Mouse (Mus musculus): ENCODE data around the gene Cyp4a10. TPM values are rescaled to one million over a fixed set of nuclear protein-coding genes. Genes with fewer than 3 reads are reported as not detected.
"Not testable (repeated sequence)": the region's sequence is repeated elsewhere in the genome, so short reads cannot be mapped to it uniquely, and the experiment has no call there.

The Cyp4a10 gene
- total and polyA plus RNA-seq, 3 experiments: not detected

- dilution Hi-C loops (cut with MboI; ENCODE audit: extremely low pct_ligation_motif_present, extremely low pct_unique_long_range_greater_than_20kb, low sequenced_read_pairs): no loop called here
- Histone ChIP-seq H3K4me2 (ENCODE audit: insufficient read depth, low read depth, poor library complexity, severe bottlenecking) (no peak within 1 kb of the TSS), H3K9me3 (replicated peaks; ENCODE audit: low read length) (no peaks in the 10 kb centered on the region)
Observed at GRCm38 (mm10) chr4:115496001-115496400, 22.1 kb upstream of the Cyp4a10 start, which contains the start of gene Cyp4a14. Gene Cyp4a14 (minus strand): TSS chr4:115496142.

GRCm38 (mm10) chr4:115497466-115497865 lies 20.6 kb upstream of the Cyp4a10 start:
- Histone ChIP-seq H3K27ac (ENCODE audit: insufficient read depth, low read depth) (no peak overlapping the region), H3K79me2 (replicated peaks; ENCODE audit: control insufficient read depth, extremely low read depth, insufficient read depth, poor library complexity, severe bottlenecking) (no peaks in the 10 kb centered on the region), H3K4me3 (replicated peaks in 1 of 3; ENCODE audit: low read depth in 2 of 3, low read length in 2 of 3, poor library complexity in 1 of 3) (no peak overlapping the region), H3K36me3 (replicated peaks in 1 of 2; ENCODE audit: control insufficient read depth in 1 of 2, insufficient read depth in 1 of 2, low read length in 1 of 2) (no peaks in the 10 kb centered on the region), H3K4me1 (ENCODE audit: control insufficient read depth in 1 of 2, insufficient read depth in 2 of 2) (no peaks in the 10 kb centered on the region), H3K4me2 (ENCODE audit: insufficient read depth, low read depth, poor library complexity, severe bottlenecking) (no peak overlapping the region), H3K9ac (ENCODE audit: insufficient read depth, low read depth) (no peak overlapping the region), H3K27me3 (replicated peaks) (peaks cover 54% of the 10 kb centered on the region), H3K9me3 (replicated peaks; ENCODE audit: low read length) (no peaks in the 10 kb centered on the region)
- DNase-seq (ENCODE audit: extremely low read depth): no peak
- TF ChIP-seq MAFK (IDR thresholded peaks at IDR 0.05; ENCODE audit: insufficient replicate concordance, low read length) (no peak), GABPA (IDR thresholded peaks at IDR 0.05; ENCODE audit: insufficient replicate concordance, low read depth, low read length) (no peak), ZKSCAN1 (IDR thresholded peaks at IDR 0.05; ENCODE audit: borderline replicate concordance, low read depth, low read length) (no peak), CHD1 (IDR thresholded peaks at IDR 0.05; ENCODE audit: low read depth, low read length) (no peak), CTCF (conservative IDR thresholded peaks at IDR 0.05 in 1 of 2, IDR thresholded peaks at IDR 0.05 in 1 of 2; ENCODE audit: low read depth in 2 of 2, low read length in 2 of 2) (no peak)
- in situ Hi-C loops (cut with MboI; ENCODE audit: low pct_ligation_motif_present, low pct_unique_long_range_greater_than_20kb, low sequenced_read_pairs) (loop anchor here (25.0 kb wide), 1 partner anchor 215 kb away; no protein-coding TSS in a partner anchor), dilution Hi-C loops (cut with MboI; ENCODE audit: extremely low pct_ligation_motif_present, extremely low pct_unique_long_range_greater_than_20kb, low sequenced_read_pairs) (no loop called here)

More at GRCm38 (mm10) chr4:115496001-115496400, 22.1 kb upstream of the Cyp4a10 start, which contains the start of gene Cyp4a14:
- Histone ChIP-seq H3K36me3 (replicated peaks in 1 of 2; ENCODE audit: control insufficient read depth in 1 of 2, insufficient read depth in 1 of 2, low read length in 1 of 2) (no peaks in the 10 kb centered on the region), H3K79me2 (replicated peaks; ENCODE audit: control insufficient read depth, extremely low read depth, insufficient read depth, poor library complexity, severe bottlenecking) (no peaks in the 10 kb centered on the region), H3K4me1 (ENCODE audit: control insufficient read depth in 1 of 2, insufficient read depth in 2 of 2) (no peaks in the 10 kb centered on the region), H3K27ac (ENCODE audit: insufficient read depth, low read depth) (no peak within 1 kb of the TSS), H3K9ac (ENCODE audit: insufficient read depth, low read depth) (no peak within 1 kb of the TSS), H3K4me3 (replicated peaks in 1 of 3; ENCODE audit: low read depth in 2 of 3, low read length in 2 of 3, poor library complexity in 1 of 3) (no peak within 1 kb of the TSS), H3K27me3 (replicated peaks) (peaks cover 67% of the 10 kb centered on the region)
- TF ChIP-seq MAFK (IDR thresholded peaks at IDR 0.05; ENCODE audit: insufficient replicate concordance, low read length) (no peak), SMC3 (IDR thresholded peaks at IDR 0.05; ENCODE audit: low read depth, low read length) (no peak), ZC3H11A (IDR thresholded peaks at IDR 0.05; ENCODE audit: low read depth, low read length) (no peak), MEF2A (IDR thresholded peaks at IDR 0.05; ENCODE audit: borderline replicate concordance, low read depth, low read length) (no peak), UBTF (IDR thresholded peaks at IDR 0.05; ENCODE audit: low read depth, low read length) (no peak), NRF1 (IDR thresholded peaks at IDR 0.05; ENCODE audit: low read depth, low read length) (no peak), EP300 (IDR thresholded peaks at IDR 0.05; ENCODE audit: low read length) (no peak), TBP (conservative IDR thresholded peaks at IDR 0.05; ENCODE audit: low read depth, low read length) (no peak), POLR2A (IDR thresholded peaks at IDR 0.05; ENCODE audit: low read depth, low read length) (no peak), RAD21 (IDR thresholded peaks at IDR 0.05; ENCODE audit: low read depth, low read length) (no peak), USF2 (conservative IDR thresholded peaks at IDR 0.05; ENCODE audit: low read depth, low read length) (no peak), BHLHE40 (IDR thresholded peaks at IDR 0.05; ENCODE audit: low read depth, low read length) (no peak), GABPA (IDR thresholded peaks at IDR 0.05; ENCODE audit: insufficient replicate concordance, low read depth, low read length) (no peak), E2F4 (IDR thresholded peaks at IDR 0.05; ENCODE audit: insufficient replicate concordance, low read depth, low read length) (no peak), SIN3A (IDR thresholded peaks at IDR 0.05; ENCODE audit: low read length) (no peak), ZNF384 (IDR thresholded peaks at IDR 0.05; ENCODE audit: low read depth, low read length) (no peak), MAZ (IDR thresholded peaks at IDR 0.05; ENCODE audit: low read depth, low read length) (no peak), RCOR1 (conservative IDR thresholded peaks at IDR 0.05; ENCODE audit: low read depth, low read length) (no peak), JUND (conservative IDR thresholded peaks at IDR 0.05; ENCODE audit: low read depth, low read length) (no peak), CTCF (conservative IDR thresholded peaks at IDR 0.05 in 1 of 2, IDR thresholded peaks at IDR 0.05 in 1 of 2; ENCODE audit: low read depth in 2 of 2, low read length in 2 of 2) (no peak)
- DNase-seq (ENCODE audit: extremely low read depth): no peak
- in situ Hi-C loops (cut with MboI; ENCODE audit: low pct_ligation_motif_present, low pct_unique_long_range_greater_than_20kb, low sequenced_read_pairs): loop anchor here (25.0 kb wide), 1 partner anchor 216 kb away; no protein-coding TSS in a partner anchor

- H3K9me3 ChIP-seq (replicated peaks; ENCODE audit: low read length); in situ Hi-C loops (cut with MboI; ENCODE audit: low pct_ligation_motif_present, low pct_unique_long_range_greater_than_20kb, low sequenced_read_pairs); H3K4me3 ChIP-seq (replicated peaks in 1 of 3; ENCODE audit: low read depth in 2 of 3, low read length in 2 of 3, poor library complexity in 1 of 3); dilution Hi-C loops (cut with MboI; ENCODE audit: extremely low pct_ligation_motif_present, extremely low pct_unique_long_range_greater_than_20kb, low sequenced_read_pairs); H3K36me3 ChIP-seq (replicated peaks in 1 of 2; ENCODE audit: control insufficient read depth in 1 of 2, insufficient read depth in 1 of 2, low read length in 1 of 2); H3K27ac ChIP-seq (ENCODE audit: insufficient read depth, low read depth); H3K9ac ChIP-seq (ENCODE audit: insufficient read depth, low read depth); H3K79me2 ChIP-seq (replicated peaks; ENCODE audit: control insufficient read depth, extremely low read depth, insufficient read depth, poor library complexity, severe bottlenecking); H3K4me2 ChIP-seq (ENCODE audit: insufficient read depth, low read depth, poor library complexity, severe bottlenecking); DNase-seq (ENCODE audit: extremely low read depth); H3K4me1 ChIP-seq (ENCODE audit: control insufficient read depth in 1 of 2, insufficient read depth in 2 of 2): not testable (repeated sequence)
- H3K27me3 ChIP-seq (replicated peaks): peaks cover 13% of the 10 kb centered on the region
Observed at GRCm38 (mm10) chr4:115513964-115514363, 4.1 kb upstream of the Cyp4a10 start.
